Mouse (Mus musculus): ENCODE measurements around the gene Tacr2. TPM values are rescaled to one million over a fixed set of nuclear protein-coding genes. Genes with fewer than 3 reads are reported as not detected.

Tacr2 gene
- polyA plus RNA-seq, 1 experiment from 2014 or later, result not detected

GRCm38 (mm10) chr10:62230708-62231394 is 21.4 kb upstream of the Tacr2 start, which contains the start of gene Tspan15:
TSS of gene Tspan15 (minus strand) at chr10:62231251.
- no peaks in the 10 kb centered on the region for H3K9me3 ChIP-seq (ENCODE audit: control insufficient read depth, low read length)
- peak within 1 kb of the TSS; percentile 94 for H3K4me2 ChIP-seq (ENCODE audit: low read depth)
- peak within 1 kb of the TSS; percentile 60 for H3K4me3 ChIP-seq (ENCODE audit: low read depth, low read length)
- no peak within 1 kb of the TSS for H3K27ac ChIP-seq (ENCODE audit: low read depth, low read length)
- H3K4me1 ChIP-seq (ENCODE audit: control insufficient read depth, insufficient read depth, low read length), result 0 out of 2 replicates have a peak, but pooled peaks cover 3% of the 10 kb centered on the region
- H3K36me3 ChIP-seq (ENCODE audit: control insufficient read depth, insufficient read depth, low read length), result no peaks in the 10 kb centered on the region
- ATAC-seq (ENCODE audit: insufficient read depth, low FRiP score, low TSS enrichment), result peak; percentile 96
- WGBS, result under 1% methylated on average over 53 of the region's 59 CpGs
- H3K9ac ChIP-seq (ENCODE audit: low read length), result peak within 1 kb of the TSS; percentile 62
- peak; percentile 95 for DNase-seq (ENCODE audit: low spot score)
- 0 out of 2 replicates have a peak, but pooled peaks cover 4% of the 10 kb centered on the region for H3K27me3 ChIP-seq (ENCODE audit: control insufficient read depth, insufficient read depth, low read length)

DNA sequence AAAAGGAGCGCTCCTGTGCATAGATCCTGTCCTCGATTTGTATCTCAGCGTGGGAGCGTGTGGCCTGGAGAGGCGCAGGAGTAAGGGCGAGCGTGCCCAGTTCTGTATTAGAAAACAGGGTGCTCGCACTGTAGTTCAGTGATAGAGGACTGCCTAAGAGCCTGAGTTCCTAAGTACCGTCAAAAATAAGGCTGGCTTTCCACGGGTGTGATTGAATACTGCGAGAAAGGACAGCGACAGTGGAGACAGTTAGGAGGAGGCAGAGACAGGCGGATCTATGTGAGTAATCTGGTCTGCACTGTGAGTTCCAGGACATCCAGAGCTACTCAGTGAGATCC is 20.9 kb upstream of the Tacr2 start:
- peak overlapping the region; percentile 62; the same call in 1 of the 2 replicates for H3K9ac ChIP-seq (ENCODE audit: low read length)
- no peak overlapping the region for H3K27ac ChIP-seq (ENCODE audit: low read depth, low read length)
- DNase-seq (ENCODE audit: low spot score), result no peak
- peak overlapping the region; percentile 60 for H3K4me3 ChIP-seq (ENCODE audit: low read depth, low read length)
- ATAC-seq (ENCODE audit: insufficient read depth, low FRiP score, low TSS enrichment), result no peak
- 0 out of 2 replicates have a peak, but pooled peaks cover 3% of the 10 kb centered on the region for H3K4me1 ChIP-seq (ENCODE audit: control insufficient read depth, insufficient read depth, low read length)
- 0 out of 2 replicates have a peak, but pooled peaks cover 4% of the 10 kb centered on the region for H3K27me3 ChIP-seq (ENCODE audit: control insufficient read depth, insufficient read depth, low read length)
- H3K4me2 ChIP-seq (ENCODE audit: low read depth), result peak overlapping the region; percentile 94
- H3K9me3 ChIP-seq (ENCODE audit: control insufficient read depth, low read length), result no peaks in the 10 kb centered on the region
- no peaks in the 10 kb centered on the region for H3K36me3 ChIP-seq (ENCODE audit: control insufficient read depth, insufficient read depth, low read length)
- 5% methylated on average over 13 of the region's 13 CpGs for WGBS

DNA sequence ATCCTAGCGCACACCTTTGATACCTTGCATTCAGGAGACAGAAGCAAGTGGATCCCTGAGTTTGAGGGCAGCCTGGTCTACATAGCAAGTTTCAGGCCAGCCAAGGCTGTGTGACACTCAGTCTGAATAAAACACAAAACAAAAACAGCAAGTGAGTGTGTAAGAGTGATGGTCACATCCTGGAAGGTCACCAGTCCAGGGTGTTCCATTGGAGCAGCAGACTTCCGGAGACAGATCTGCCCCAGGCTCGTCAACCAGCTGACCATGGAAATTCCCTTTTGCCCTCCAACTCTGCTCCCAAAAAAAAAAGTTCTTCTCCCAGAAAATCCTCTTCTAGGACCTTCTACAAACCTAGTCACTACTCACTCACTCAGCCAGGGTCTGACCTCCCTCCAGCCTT is 20.4 kb upstream of the Tacr2 start:
- 85% methylated on average over 3 of the region's 3 CpGs for WGBS
- Histone ChIP-seq H3K4me2 (ENCODE audit: low read depth) (no peak overlapping the region), H3K4me1 (ENCODE audit: control insufficient read depth, insufficient read depth, low read length) (0 out of 2 replicates have a peak, but pooled peaks cover 3% of the 10 kb centered on the region), H3K27ac (ENCODE audit: low read depth, low read length) (no peak overlapping the region), H3K36me3 (ENCODE audit: control insufficient read depth, insufficient read depth, low read length) (no peaks in the 10 kb centered on the region), H3K9ac (ENCODE audit: low read length) (no peak overlapping the region), H3K27me3 (ENCODE audit: control insufficient read depth, insufficient read depth, low read length) (0 out of 2 replicates have a peak, but pooled peaks cover 4% of the 10 kb centered on the region), H3K9me3 (ENCODE audit: control insufficient read depth, low read length) (no peaks in the 10 kb centered on the region), H3K4me3 (ENCODE audit: low read depth, low read length) (no peak overlapping the region)
- ATAC-seq (ENCODE audit: insufficient read depth, low FRiP score, low TSS enrichment), result 0 out of 2 replicates have a peak, but pooled peaks have one; percentile 10
- no peak for DNase-seq (ENCODE audit: low spot score)

GRCm38 (mm10) chr10:62236165-62236564 is 16.1 kb upstream of the Tacr2 start:
- no peak overlapping the region for H3K9ac ChIP-seq (ENCODE audit: low read length)
- H3K4me2 ChIP-seq (ENCODE audit: low read depth), result no peak overlapping the region
- no peak overlapping the region for H3K4me3 ChIP-seq (ENCODE audit: low read depth, low read length)
- no peaks in the 10 kb centered on the region for H3K36me3 ChIP-seq (ENCODE audit: control insufficient read depth, insufficient read depth, low read length)
- H3K27ac ChIP-seq (ENCODE audit: low read depth, low read length), result no peak overlapping the region
- no peaks in the 10 kb centered on the region for H3K27me3 ChIP-seq (ENCODE audit: control insufficient read depth, insufficient read depth, low read length)
- DNase-seq (ENCODE audit: low spot score) (no peak), ATAC-seq (ENCODE audit: insufficient read depth, low FRiP score, low TSS enrichment) (no peak)
- no peaks in the 10 kb centered on the region for H3K9me3 ChIP-seq (ENCODE audit: control insufficient read depth, low read length)
- WGBS, result 87% methylated on average over 6 of the region's 6 CpGs
- H3K4me1 ChIP-seq (ENCODE audit: control insufficient read depth, insufficient read depth, low read length), result 0 out of 2 replicates have a peak, but pooled peaks cover 3% of the 10 kb centered on the region

GRCm38 (mm10) chr10:62237205-62237604 is 15.0 kb upstream of the Tacr2 start:
- Histone ChIP-seq H3K4me2 (ENCODE audit: low read depth) (no peak overlapping the region), H3K36me3 (ENCODE audit: control insufficient read depth, insufficient read depth, low read length) (no peaks in the 10 kb centered on the region), H3K4me1 (ENCODE audit: control insufficient read depth, insufficient read depth, low read length) (no peaks in the 10 kb centered on the region), H3K27ac (ENCODE audit: low read depth, low read length) (no peak overlapping the region), H3K27me3 (ENCODE audit: control insufficient read depth, insufficient read depth, low read length) (no peaks in the 10 kb centered on the region), H3K9ac (ENCODE audit: low read length) (no peak overlapping the region), H3K9me3 (ENCODE audit: control insufficient read depth, low read length) (no peaks in the 10 kb centered on the region), H3K4me3 (ENCODE audit: low read depth, low read length) (no peak overlapping the region)
- DNase-seq (ENCODE audit: low spot score) (no peak), ATAC-seq (ENCODE audit: insufficient read depth, low FRiP score, low TSS enrichment) (no peak)
- whole genome bisulfite sequencing, result 85% methylated on average over 10 of the region's 10 CpGs

DNA sequence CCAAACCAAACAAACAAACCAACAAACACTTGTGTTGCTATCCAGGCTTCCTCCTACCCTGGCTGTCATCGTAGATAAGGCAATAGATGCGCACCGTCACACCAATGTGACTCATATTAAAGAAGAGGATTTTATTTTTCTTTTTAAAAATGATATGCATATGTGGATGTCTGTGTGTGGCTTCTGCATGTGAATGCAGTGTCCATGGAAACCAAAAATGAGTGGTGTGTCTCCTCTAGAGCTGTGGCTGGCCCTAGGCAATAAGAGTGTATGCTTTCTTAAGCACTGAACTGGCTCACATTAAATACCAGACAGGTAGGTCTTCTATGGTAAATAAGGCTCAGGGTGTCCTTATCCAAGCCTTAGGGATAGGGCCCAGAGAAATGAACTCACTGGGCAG is 13.6 kb upstream of the Tacr2 start:
- 94% methylated on average over 3 of the region's 3 CpGs for WGBS
- H3K4me3 ChIP-seq (ENCODE audit: low read depth, low read length), result no peak overlapping the region
- no peak for ATAC-seq (ENCODE audit: insufficient read depth, low FRiP score, low TSS enrichment)

GRCm38 (mm10) chr10:62239270-62239669 is 13.0 kb upstream of the Tacr2 start:
- no peaks in the 10 kb centered on the region for H3K4me1 ChIP-seq (ENCODE audit: control insufficient read depth, insufficient read depth, low read length)
- ATAC-seq (ENCODE audit: insufficient read depth, low FRiP score, low TSS enrichment) (no peak), DNase-seq (ENCODE audit: low spot score) (no peak)
- no peaks in the 10 kb centered on the region for H3K9me3 ChIP-seq (ENCODE audit: control insufficient read depth, low read length)
- no peaks in the 10 kb centered on the region for H3K36me3 ChIP-seq (ENCODE audit: control insufficient read depth, insufficient read depth, low read length)
- no peaks in the 10 kb centered on the region for H3K27me3 ChIP-seq (ENCODE audit: control insufficient read depth, insufficient read depth, low read length)
- H3K27ac ChIP-seq (ENCODE audit: low read depth, low read length), result no peak overlapping the region
- WGBS, result 59% methylated on average over 6 of the region's 6 CpGs
- no peak overlapping the region for H3K9ac ChIP-seq (ENCODE audit: low read length)
- no peak overlapping the region for H3K4me2 ChIP-seq (ENCODE audit: low read depth)
- H3K4me3 ChIP-seq (ENCODE audit: low read depth, low read length), result no peak overlapping the region

More for the DNA sequence above, 13.6 kb upstream of the Tacr2 start:
- Histone ChIP-seq H3K36me3 (ENCODE audit: control insufficient read depth, insufficient read depth, low read length) (no peaks in the 10 kb centered on the region), H3K27me3 (ENCODE audit: control insufficient read depth, insufficient read depth, low read length) (no peaks in the 10 kb centered on the region), H3K9me3 (ENCODE audit: control insufficient read depth, low read length) (no peaks in the 10 kb centered on the region), H3K4me1 (ENCODE audit: control insufficient read depth, insufficient read depth, low read length) (no peaks in the 10 kb centered on the region), H3K27ac (ENCODE audit: low read depth, low read length) (no peak overlapping the region), H3K9ac (ENCODE audit: low read length) (no peak overlapping the region), H3K4me2 (ENCODE audit: low read depth) (no peak overlapping the region)
- DNase-seq (ENCODE audit: low spot score), result no peak

DNA sequence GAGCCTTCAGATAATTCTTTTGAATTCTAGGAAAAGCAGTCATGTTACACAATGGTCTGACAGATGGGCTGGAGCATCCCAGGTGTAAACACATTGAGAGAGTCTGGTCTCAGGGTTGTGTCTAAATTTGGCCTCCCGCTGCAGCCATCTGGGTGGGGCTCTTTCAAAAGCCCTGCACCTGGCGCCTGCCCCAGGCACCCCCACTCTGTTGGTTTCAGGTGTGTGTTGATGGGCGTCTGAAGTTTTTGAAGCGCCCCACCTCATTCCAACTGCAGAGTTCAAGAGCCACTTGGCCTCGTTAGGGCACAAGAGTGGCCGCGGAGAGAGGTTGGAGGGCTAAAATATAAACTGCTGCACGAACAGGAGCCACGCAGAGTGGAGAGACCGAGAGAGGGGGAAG is 9.9 kb upstream of the Tacr2 start:
- H3K27ac ChIP-seq (ENCODE audit: low read depth, low read length), result no peak overlapping the region
- no peak overlapping the region for H3K4me2 ChIP-seq (ENCODE audit: low read depth)
- no peaks in the 10 kb centered on the region for H3K4me1 ChIP-seq (ENCODE audit: control insufficient read depth, insufficient read depth, low read length)
- H3K9ac ChIP-seq (ENCODE audit: low read length), result no peak overlapping the region
- no peaks in the 10 kb centered on the region for H3K9me3 ChIP-seq (ENCODE audit: control insufficient read depth, low read length)
- no peaks in the 10 kb centered on the region for H3K36me3 ChIP-seq (ENCODE audit: control insufficient read depth, insufficient read depth, low read length)
- WGBS, result 85% methylated on average over 10 of the region's 10 CpGs
- no peak overlapping the region for H3K4me3 ChIP-seq (ENCODE audit: low read depth, low read length)
- H3K27me3 ChIP-seq (ENCODE audit: control insufficient read depth, insufficient read depth, low read length), result no peaks in the 10 kb centered on the region
- ATAC-seq (ENCODE audit: insufficient read depth, low FRiP score, low TSS enrichment) (no peak), DNase-seq (ENCODE audit: low spot score) (no peak)

- ATAC-seq (ENCODE audit: insufficient read depth, low FRiP score, low TSS enrichment) (no peak), DNase-seq (ENCODE audit: low spot score) (no peak)
- Histone ChIP-seq H3K9me3 (ENCODE audit: control insufficient read depth, low read length) (no peaks in the 10 kb centered on the region), H3K4me1 (ENCODE audit: control insufficient read depth, insufficient read depth, low read length) (no peaks in the 10 kb centered on the region), H3K4me2 (ENCODE audit: low read depth) (no peak overlapping the region), H3K9ac (ENCODE audit: low read length) (no peak overlapping the region), H3K27ac (ENCODE audit: low read depth, low read length) (no peak overlapping the region), H3K36me3 (ENCODE audit: control insufficient read depth, insufficient read depth, low read length) (no peaks in the 10 kb centered on the region), H3K27me3 (ENCODE audit: control insufficient read depth, insufficient read depth, low read length) (no peaks in the 10 kb centered on the region), H3K4me3 (ENCODE audit: low read depth, low read length) (no peak overlapping the region)
- WGBS, result 67% methylated on average over 10 of the region's 13 CpGs
These were observed 9.3 kb upstream of the Tacr2 start for GRCm38 (mm10) chr10:62242896-62243295.

All from neural tube, embryonic 11.5 days (tissue).